ENCODE assay signal across 25 mouse cellular contexts in genomic region chr14:93085646-93086045, GRCm38 (mm10).
"Had no signal": no experiment of that assay in that cellular context is flagged by ENCODE, and none has a peak within 500 bp of the region (broad histone marks: within the 10 kb centered on the region; RNA-seq: fewer than 3 reads in every experiment).

No protein-coding gene starts in this region.

- H3K36me3 ChIP-seq: heart, embryonic 10.5 days; heart, embryonic 12.5 days; hindbrain, embryonic 10.5 days; hindbrain, embryonic 12.5 days; intestine, embryonic 15.5 days; limb, embryonic 13.5 days; limb, embryonic 15.5 days; liver, embryonic 12.5 days had no signal

- H3K27ac ChIP-seq: heart, embryonic 10.5 days; hindbrain, embryonic 10.5 days; hindbrain, embryonic 12.5 days; hindbrain, embryonic 14.5 days; intestine, embryonic 15.5 days; kidney, postnatal 0 days; limb, embryonic 13.5 days; limb, embryonic 15.5 days; liver, embryonic 12.5 days; liver, embryonic 14.5 days had no signal

- H3K9ac ChIP-seq: heart, embryonic 12.5 days; hindbrain, embryonic 12.5 days; hindbrain, embryonic 14.5 days; intestine, embryonic 15.5 days; limb, embryonic 13.5 days; limb, embryonic 15.5 days; liver, embryonic 12.5 days; liver, embryonic 14.5 days had no signal

- H3K4me3 ChIP-seq: heart, embryonic 10.5 days; heart, embryonic 12.5 days; hindbrain, embryonic 10.5 days; hindbrain, embryonic 12.5 days; intestine, embryonic 15.5 days; limb, embryonic 13.5 days; limb, embryonic 15.5 days; liver, embryonic 12.5 days had no signal

- H3K4me2 ChIP-seq: heart, embryonic 12.5 days; hindbrain, embryonic 12.5 days; hindbrain, embryonic 14.5 days; intestine, embryonic 15.5 days; limb, embryonic 13.5 days; limb, embryonic 15.5 days; liver, embryonic 12.5 days had no signal

- H3K27me3 ChIP-seq: heart, embryonic 12.5 days; hindbrain, embryonic 12.5 days; intestine, embryonic 15.5 days; limb, embryonic 13.5 days; limb, embryonic 15.5 days; liver, embryonic 12.5 days had no signal

- ATAC-seq: hindbrain, embryonic 16.5 days; inflammation-experienced regulatory T-cells, adult 6 months; intestine, embryonic 15.5 days; intestine, postnatal 0 days; liver, embryonic 12.5 days had no signal

- DNase-seq: gastrocnemius, postnatal 10 days; gastrocnemius, postnatal 25 days; heart, postnatal 10 days; heart, postnatal 4 days; kidney, adult 18-20 months; kidney, adult 8-10 months; kidney, postnatal 14 days; kidney, postnatal 36 days; layer of hippocampus, adult 9-11 months; layer of hippocampus, postnatal 36 days; left cerebral cortex, postnatal 4 days had no signal

- H3K4me1 ChIP-seq: heart, embryonic 10.5 days; heart, embryonic 12.5 days; intestine, embryonic 15.5 days; limb, embryonic 15.5 days; liver, embryonic 12.5 days had no signal

- H3K9me3 ChIP-seq: heart, embryonic 10.5 days; heart, embryonic 12.5 days; hindbrain, embryonic 10.5 days; hindbrain, embryonic 12.5 days; intestine, embryonic 15.5 days; limb, embryonic 13.5 days; limb, embryonic 15.5 days; liver, embryonic 12.5 days had no signal
